In the genomic region with DNA sequence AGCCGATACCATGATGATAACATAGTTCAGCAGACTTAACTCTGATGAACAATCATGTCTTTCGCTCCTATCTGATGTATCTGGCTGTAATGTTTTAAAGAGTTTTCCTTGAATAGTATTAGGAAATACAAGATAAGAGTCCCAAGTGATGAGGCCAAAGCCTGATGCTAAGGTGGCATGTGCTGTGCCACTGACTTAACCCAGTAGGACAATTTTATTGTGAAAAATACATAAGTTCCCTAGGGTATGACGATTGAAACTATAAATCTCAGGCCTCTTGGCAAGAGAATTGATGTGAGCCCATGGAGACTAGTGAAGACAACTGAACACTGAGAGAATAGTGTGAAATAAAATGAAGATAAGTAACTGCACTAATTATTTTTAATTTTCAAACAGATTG, we compare ENCODE assay signal across 9 mouse cellular contexts. TPM values are rescaled to one million over a fixed set of nuclear protein-coding genes. Genes with fewer than 3 reads are reported as not detected.
DNase-seq lines count a peak whose midpoint lies in the region; ATAC-seq and TF ChIP-seq lines count a peak whose summit lies in the region.
"Had no signal": no experiment of that assay in that cellular context is flagged by ENCODE, and none has a peak within 500 bp of the region (broad histone marks: within the 10 kb centered on the region; RNA-seq: fewer than 3 reads in every experiment).

No protein-coding gene starts in this region.

- intact Hi-C loops in left cerebral cortex, adult 2 months (cut with DNase I), result loop anchor here (10.0 kb wide), 1 partner anchor 293 kb away; no protein-coding TSS in a partner anchor

- H3K27ac ChIP-seq in left cerebral cortex, adult 2 months, result no peak overlapping the region
- H3K27ac ChIP-seq in embryonic facial prominence, embryonic 11.5 days (replicated peaks; ENCODE audit: low read depth, low read length), result no peak overlapping the region
- no peak overlapping the region for H3K27ac ChIP-seq in intestine, postnatal 0 days (ENCODE audit: low read depth, low read length)
- no peak overlapping the region for H3K27ac ChIP-seq in neural tube, embryonic 15.5 days (replicated peaks)

- H3K9me3 ChIP-seq in embryonic facial prominence, embryonic 11.5 days (replicated peaks; ENCODE audit: control insufficient read depth, low read length), result no peaks in the 10 kb centered on the region
- no peaks in the 10 kb centered on the region for H3K9me3 ChIP-seq in intestine, postnatal 0 days (ENCODE audit: control insufficient read depth)
- no peaks in the 10 kb centered on the region for H3K9me3 ChIP-seq in neural tube, embryonic 15.5 days (replicated peaks)

- no peaks in the 10 kb centered on the region for H3K27me3 ChIP-seq in embryonic facial prominence, embryonic 11.5 days (ENCODE audit: control insufficient read depth, insufficient read depth, low read length)
- H3K27me3 ChIP-seq in intestine, postnatal 0 days (replicated peaks; ENCODE audit: control insufficient read depth, insufficient read depth, low read length), result no peaks in the 10 kb centered on the region
- H3K27me3 ChIP-seq in neural tube, embryonic 15.5 days (replicated peaks), result no peaks in the 10 kb centered on the region

- ATAC-seq in embryonic facial prominence, embryonic 11.5 days (replicated peaks; ENCODE audit: insufficient number of reproducible peaks, low FRiP score, low TSS enrichment, low read depth), result no peak
- ATAC-seq in intestine, postnatal 0 days, result no peak
- no peak for ATAC-seq in neural tube, embryonic 15.5 days (ENCODE audit: low FRiP score)

- H3K4me1 ChIP-seq in embryonic facial prominence, embryonic 11.5 days (ENCODE audit: control insufficient read depth, insufficient read depth, low read length), result no peaks in the 10 kb centered on the region
- no peaks in the 10 kb centered on the region for H3K4me1 ChIP-seq in intestine, postnatal 0 days (replicated peaks; ENCODE audit: control insufficient read depth, insufficient read depth, low read length)
- peaks cover 41% of the 10 kb centered on the region for H3K4me1 ChIP-seq in neural tube, embryonic 15.5 days

- peak overlapping the region; percentile 41 for H3K4me2 ChIP-seq in embryonic facial prominence, embryonic 11.5 days (ENCODE audit: low read depth, low read length)
- peak overlapping the region; percentile 66 for H3K4me2 ChIP-seq in intestine, postnatal 0 days (replicated peaks; ENCODE audit: low read depth)
- H3K4me2 ChIP-seq in neural tube, embryonic 15.5 days, result peak overlapping the region; percentile 81

- TF ChIP-seq CTCF in left cerebral cortex, adult 2 months (IDR thresholded peaks at IDR 0.05), result no peak
- TF ChIP-seq CTCF in intestine, postnatal 0 days (IDR thresholded peaks at IDR 0.05; ENCODE audit: low read depth), result no peak

- no peak for DNase-seq in left cerebral cortex, adult 2 months (ENCODE audit: extremely low spot score in 1 of 2, low spot score in 2 of 2)
- DNase-seq in left cerebral cortex, adult 18-20 months (ENCODE audit: low spot score in 2 of 2), result no peak
- no peak for DNase-seq in embryonic facial prominence, embryonic 11.5 days (ENCODE audit: low spot score)
- DNase-seq in right cerebral cortex, postnatal 4 days, result no peak
- DNase-seq in MN1 (ENCODE audit: low spot score), result no peak
- no peak for DNase-seq in right cerebral cortex, postnatal 36 days (ENCODE audit: low spot score in 2 of 2)
- DNase-seq: kidney, postnatal 10 days had no signal

- H3K36me3 ChIP-seq in embryonic facial prominence, embryonic 11.5 days (replicated peaks; ENCODE audit: control insufficient read depth, insufficient read depth, low read depth, low read length), result peaks cover 3% of the 10 kb centered on the region; the same call in 1 of the 2 replicates
- H3K36me3 ChIP-seq in intestine, postnatal 0 days (ENCODE audit: control insufficient read depth, insufficient read depth), result peaks cover 25% of the 10 kb centered on the region
- peaks cover 30% of the 10 kb centered on the region for H3K36me3 ChIP-seq in neural tube, embryonic 15.5 days

- peak overlapping the region; percentile 22 for H3K9ac ChIP-seq in embryonic facial prominence, embryonic 11.5 days (replicated peaks; ENCODE audit: low read length)
- H3K9ac ChIP-seq in intestine, postnatal 0 days (ENCODE audit: low read depth, low read length), result no peak overlapping the region
- H3K9ac ChIP-seq in neural tube, embryonic 15.5 days (replicated peaks), result peak overlapping the region; percentile 44

- H3K4me3 ChIP-seq in left cerebral cortex, adult 2 months, result peak overlapping the region; percentile 91
- peak overlapping the region; percentile 84 for H3K4me3 ChIP-seq in embryonic facial prominence, embryonic 11.5 days (ENCODE audit: low read depth, low read length)
- H3K4me3 ChIP-seq in intestine, postnatal 0 days (ENCODE audit: low read depth, low read length), result peak overlapping the region; percentile 0; the same call in 1 of the 2 replicates
- peak overlapping the region; percentile 27 for H3K4me3 ChIP-seq in neural tube, embryonic 15.5 days (replicated peaks)

- WGBS in embryonic facial prominence, embryonic 11.5 days, result 24% methylated on average over 3 of the region's 3 CpGs
- 18% methylated on average over 3 of the region's 3 CpGs for WGBS in intestine, postnatal 0 days
- 26% methylated on average over 3 of the region's 3 CpGs for WGBS in neural tube, embryonic 15.5 days

RNA-seq across cellular contexts. Expression of a gene that starts 3.0 kb away (rescaled TPM):
- total RNA-seq in left cerebral cortex, adult 2 months (2021), result 10 to 100 TPM; 18.2 to 20.0 TPM
- total RNA-seq in left cerebral cortex, adult 18-20 months (2021), result 10 to 100 TPM; 15.0 to 21.3 TPM
- 8.3 and 10.7 TPM in 2 replicates for polyA plus RNA-seq in embryonic facial prominence, embryonic 11.5 days (2014; fragmentation: Nextera tagmentation; extraction: Ambion mirVana)
- polyA plus RNA-seq in intestine, postnatal 0 days (2015; fragmentation: Nextera tagmentation; extraction: Ambion mirVana), result 2.0 and 4.0 TPM in 2 replicates
- polyA plus RNA-seq in neural tube, embryonic 15.5 days (2015; fragmentation: Nextera tagmentation; extraction: Ambion mirVana), result 9.0 and 13.0 TPM in 2 replicates

RNA-seq across cellular contexts. Expression of a gene that starts 32.9 kb away (rescaled TPM):
- 10 to 100 TPM; 20.0 to 20.9 TPM for total RNA-seq in left cerebral cortex, adult 2 months (2021)
- 10 to 100 TPM; 20.0 to 20.4 TPM for total RNA-seq in left cerebral cortex, adult 18-20 months (2021)
- 48.7 and 53.9 TPM in 2 replicates for polyA plus RNA-seq in embryonic facial prominence, embryonic 11.5 days (2014; fragmentation: Nextera tagmentation; extraction: Ambion mirVana)
- 14.7 and 15.3 TPM in 2 replicates for polyA plus RNA-seq in intestine, postnatal 0 days (2015; fragmentation: Nextera tagmentation; extraction: Ambion mirVana)
- 23.2 and 30.0 TPM in 2 replicates for polyA plus RNA-seq in neural tube, embryonic 15.5 days (2015; fragmentation: Nextera tagmentation; extraction: Ambion mirVana)

RNA-seq across cellular contexts. Expression of a gene that starts 32.9 kb away (rescaled TPM):
- total RNA-seq in left cerebral cortex, adult 2 months (2021), result 1 to 10 TPM; 1.4 TPM
- 1 to 10 TPM; 1.6 to 2.1 TPM for total RNA-seq in left cerebral cortex, adult 18-20 months (2021)
- polyA plus RNA-seq in embryonic facial prominence, embryonic 11.5 days (2014; fragmentation: Nextera tagmentation; extraction: Ambion mirVana), result 43.3 and 46.8 TPM in 2 replicates
- polyA plus RNA-seq in intestine, postnatal 0 days (2015; fragmentation: Nextera tagmentation; extraction: Ambion mirVana), result 10.0 and 11.0 TPM in 2 replicates
- 9.1 and 14.5 TPM in 2 replicates for polyA plus RNA-seq in neural tube, embryonic 15.5 days (2015; fragmentation: Nextera tagmentation; extraction: Ambion mirVana)

RNA-seq across cellular contexts. Expression of a gene that starts 59.2 kb away (rescaled TPM):
- total RNA-seq in left cerebral cortex, adult 2 months (2021), result under 1 TPM; 0.25 to 0.68 TPM
- under 1 TPM; 0.19 to 0.21 TPM for total RNA-seq in left cerebral cortex, adult 18-20 months (2021)
- 1.7 and 1.9 TPM in 2 replicates for polyA plus RNA-seq in embryonic facial prominence, embryonic 11.5 days (2014; fragmentation: Nextera tagmentation; extraction: Ambion mirVana)
- 1.1 TPM in 2 replicates for polyA plus RNA-seq in intestine, postnatal 0 days (2015; fragmentation: Nextera tagmentation; extraction: Ambion mirVana)
- 3.4 TPM in 2 replicates for polyA plus RNA-seq in neural tube, embryonic 15.5 days (2015; fragmentation: Nextera tagmentation; extraction: Ambion mirVana)

Comparison
In these comparisons a context has a peak if more than half of its experiments do, and no peak if none do; other contexts are left out.
1. H3K4me3 ChIP-seq: peak in every context shown above with its lines; median percentile 91 in left cerebral cortex, adult 2 months; 84 in embryonic facial prominence, embryonic 11.5 days; 27 in neural tube, embryonic 15.5 days; 0 in intestine, postnatal 0 days.